Mouse (Mus musculus): ENCODE data around the gene Gm45021. TPM values are rescaled to one million over a fixed set of nuclear protein-coding genes. Genes with fewer than 3 reads are reported as not detected.

Gene Gm45021
- polyA plus RNA-seq, 1 experiment from 2014 or later, result not detected

- no peak for DNase-seq (ENCODE audit: low spot score)
- Histone ChIP-seq H3K4me3 (no peak overlapping the region), H3K9me3 (replicated peaks) (no peaks in the 10 kb centered on the region), H3K27me3 (ENCODE audit: low read depth, poor library complexity, severe bottlenecking) (no peaks in the 10 kb centered on the region), H3K36me3 (no peaks in the 10 kb centered on the region), H3K27ac (no peak overlapping the region), H3K4me1 (peaks cover 6% of the 10 kb centered on the region; the same call in 1 of the 2 replicates)
- WGBS, result 66% methylated on average over 3 of the region's 3 CpGs
Measured at GRCm38 (mm10) chr6:48581257-48581656, 8.2 kb upstream of the Gm45021 start.

GRCm38 (mm10) chr6:48582037-48582436, 7.4 kb upstream of the Gm45021 start:
- Histone ChIP-seq H3K36me3 (no peaks in the 10 kb centered on the region), H3K4me1 (peaks cover 6% of the 10 kb centered on the region; the same call in 1 of the 2 replicates), H3K9me3 (replicated peaks) (no peaks in the 10 kb centered on the region), H3K27me3 (ENCODE audit: low read depth, poor library complexity, severe bottlenecking) (no peaks in the 10 kb centered on the region), H3K27ac (no peak overlapping the region), H3K4me3 (no peak overlapping the region)
- WGBS, result 83% methylated on average over 3 of the region's 3 CpGs
- no peak for DNase-seq (ENCODE audit: low spot score)

GRCm38 (mm10) chr6:48591221-48591845, 1.9 kb downstream of the Gm45021 start:
- 91% methylated on average over 3 of the region's 3 CpGs for WGBS
- Histone ChIP-seq H3K4me1 (peaks cover 32% of the 10 kb centered on the region), H3K36me3 (peaks cover 15% of the 10 kb centered on the region), H3K4me3 (no peak overlapping the region), H3K9me3 (replicated peaks) (peaks cover 5% of the 10 kb centered on the region), H3K27me3 (ENCODE audit: low read depth, poor library complexity, severe bottlenecking) (no peaks in the 10 kb centered on the region), H3K27ac (no peak overlapping the region)
- DNase-seq (ENCODE audit: low spot score), result no peak

- H3K36me3 ChIP-seq, result peaks cover 20% of the 10 kb centered on the region
Measured at GRCm38 (mm10) chr6:48591871-48592270, 2.5 kb downstream of the Gm45021 start.

GRCm38 (mm10) chr6:48593158-48594042, 4.0 kb downstream of the Gm45021 start, which contains the start of the genes Repin1 and Gm44965:
Repin1 (plus strand) TSS chr6:48593883.
Gm44965 (plus strand) TSS chr6:48593941.
- H3K27ac ChIP-seq, result peak within 1 kb of the TSS; percentile 97
- H3K36me3 ChIP-seq, result peaks cover 35% of the 10 kb centered on the region
- peaks cover 22% of the 10 kb centered on the region for H3K9me3 ChIP-seq (replicated peaks)
- H3K27me3 ChIP-seq (ENCODE audit: low read depth, poor library complexity, severe bottlenecking), result no peaks in the 10 kb centered on the region
- peaks cover 32% of the 10 kb centered on the region for H3K4me1 ChIP-seq
- peak; percentile 95 for DNase-seq (ENCODE audit: low spot score)
- 7% methylated on average over 45 of the region's 45 CpGs for WGBS
- peak within 1 kb of the TSS; percentile 90 for H3K4me3 ChIP-seq

More at GRCm38 (mm10) chr6:48591871-48592270, 2.5 kb downstream of the Gm45021 start:
- H3K27me3 ChIP-seq (ENCODE audit: low read depth, poor library complexity, severe bottlenecking), result no peaks in the 10 kb centered on the region
- H3K4me3 ChIP-seq, result no peak overlapping the region
- no peak overlapping the region for H3K27ac ChIP-seq
- WGBS, result 91% methylated on average over 6 of the region's 6 CpGs
- H3K9me3 ChIP-seq (replicated peaks), result peaks cover 10% of the 10 kb centered on the region
- DNase-seq (ENCODE audit: low spot score), result no peak
- H3K4me1 ChIP-seq, result peaks cover 32% of the 10 kb centered on the region

GRCm38 (mm10) chr6:48594043-48594738, 4.8 kb downstream of the Gm45021 start:
- Histone ChIP-seq H3K27me3 (ENCODE audit: low read depth, poor library complexity, severe bottlenecking) (no peaks in the 10 kb centered on the region), H3K4me3 (peak overlapping the region; percentile 90), H3K9me3 (replicated peaks) (peaks cover 22% of the 10 kb centered on the region), H3K27ac (peak overlapping the region; percentile 97), H3K36me3 (peaks cover 43% of the 10 kb centered on the region), H3K4me1 (peaks cover 30% of the 10 kb centered on the region)
- DNase-seq (ENCODE audit: low spot score), result peak; percentile 75
- 1% methylated on average over 41 of the region's 41 CpGs for WGBS

- peaks cover 22% of the 10 kb centered on the region for H3K9me3 ChIP-seq (replicated peaks)
- H3K36me3 ChIP-seq, result peaks cover 54% of the 10 kb centered on the region
- peak overlapping the region; percentile 97 for H3K27ac ChIP-seq
- 60% methylated on average over 1 of the region's 1 CpGs for WGBS
- no peak for DNase-seq (ENCODE audit: low spot score)
- H3K27me3 ChIP-seq (ENCODE audit: low read depth, poor library complexity, severe bottlenecking), result no peaks in the 10 kb centered on the region
- H3K4me3 ChIP-seq, result peak overlapping the region; percentile 90
- peaks cover 25% of the 10 kb centered on the region for H3K4me1 ChIP-seq
Measured at GRCm38 (mm10) chr6:48595278-48595677, 5.9 kb downstream of the Gm45021 start.

- 94% methylated on average over 45 of the region's 45 CpGs for WGBS
- DNase-seq (ENCODE audit: low spot score), result no peak
- H3K27ac ChIP-seq, result 0 out of 2 replicates have a peak overlapping the region, but pooled peaks have one; percentile 20
- peaks cover 22% of the 10 kb centered on the region for H3K9me3 ChIP-seq (replicated peaks)
- 0 out of 2 replicates have a peak overlapping the region, but pooled peaks have one; percentile 12 for H3K4me3 ChIP-seq
- H3K36me3 ChIP-seq, result peaks cover 58% of the 10 kb centered on the region
- peaks cover 35% of the 10 kb centered on the region for H3K4me1 ChIP-seq
- no peaks in the 10 kb centered on the region for H3K27me3 ChIP-seq (ENCODE audit: low read depth, poor library complexity, severe bottlenecking)
Measured at GRCm38 (mm10) chr6:48596545-48597232, 7.3 kb downstream of the Gm45021 start.

- H3K9me3 ChIP-seq (replicated peaks), result peaks cover 22% of the 10 kb centered on the region
- no peak for DNase-seq (ENCODE audit: low spot score)
- peaks cover 38% of the 10 kb centered on the region for H3K4me1 ChIP-seq
- peaks cover 58% of the 10 kb centered on the region for H3K36me3 ChIP-seq
- 96% methylated on average over 27 of the region's 27 CpGs for WGBS
- no peak overlapping the region for H3K27ac ChIP-seq
- 0 out of 2 replicates have a peak overlapping the region, but pooled peaks have one; percentile 12 for H3K4me3 ChIP-seq
- no peaks in the 10 kb centered on the region for H3K27me3 ChIP-seq (ENCODE audit: low read depth, poor library complexity, severe bottlenecking)
Measured at GRCm38 (mm10) chr6:48597233-48597625, 7.8 kb downstream of the Gm45021 start.

- Histone ChIP-seq H3K4me1 (peaks cover 23% of the 10 kb centered on the region), H3K9me3 (replicated peaks) (peaks cover 22% of the 10 kb centered on the region), H3K36me3 (peaks cover 57% of the 10 kb centered on the region), H3K4me3 (no peak overlapping the region), H3K27ac (no peak overlapping the region), H3K27me3 (ENCODE audit: low read depth, poor library complexity, severe bottlenecking) (no peaks in the 10 kb centered on the region)
- DNase-seq (ENCODE audit: low spot score), result no peak
- 95% methylated on average over 1 of the region's 1 CpGs for WGBS
Measured at GRCm38 (mm10) chr6:48600594-48600993, 11.2 kb downstream of the Gm45021 start.

- 5% methylated on average over 42 of the region's 42 CpGs for WGBS
- Histone ChIP-seq H3K4me3 (peak within 1 kb of the TSS; percentile 85), H3K9me3 (replicated peaks) (peaks cover 15% of the 10 kb centered on the region), H3K27ac (peak within 1 kb of the TSS; percentile 96), H3K4me1 (peaks cover 23% of the 10 kb centered on the region), H3K27me3 (ENCODE audit: low read depth, poor library complexity, severe bottlenecking) (no peaks in the 10 kb centered on the region), H3K36me3 (peaks cover 49% of the 10 kb centered on the region)
- peak; percentile 97 for DNase-seq (ENCODE audit: low spot score)
Measured at GRCm38 (mm10) chr6:48601271-48602079, 12.1 kb downstream of the Gm45021 start, which contains the start of gene Zfp775. Zfp775 (plus strand) TSS chr6:48602063.

Data from limb, embryonic 10.5 days (tissue).